Mouse (Mus musculus): Measurements from ENCODE around the gene Med15.

DNA sequence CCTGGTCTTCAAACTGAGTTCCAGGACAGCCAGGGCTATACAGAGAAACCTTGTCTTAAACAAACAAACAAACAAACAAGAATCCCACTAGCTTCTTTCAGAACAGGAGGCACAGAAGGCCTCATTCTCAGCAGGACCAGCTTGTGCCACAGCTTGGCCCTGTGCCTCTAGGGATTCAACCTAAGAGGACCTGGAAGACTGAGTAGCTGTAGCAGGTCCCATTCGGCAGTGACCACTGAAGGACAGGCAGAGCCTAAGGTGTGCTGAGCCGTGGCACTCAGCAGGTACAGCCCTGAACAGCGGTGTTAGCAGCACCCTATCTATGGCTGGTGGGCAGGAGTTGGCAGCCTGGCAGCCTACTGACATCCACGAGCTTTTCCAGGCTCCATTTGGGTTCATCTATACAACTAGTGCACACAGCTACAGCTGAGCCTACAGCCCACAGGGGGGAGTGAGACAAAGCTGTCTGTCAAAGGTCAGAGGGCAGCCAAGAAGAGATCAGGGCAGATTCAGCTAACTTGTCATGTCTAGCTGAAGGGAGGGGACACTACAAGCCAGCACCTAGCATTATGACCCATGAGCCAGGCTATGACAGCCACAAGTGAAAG lies 78.4 kb downstream of the Med15 start:
- no peak for TF ChIP-seq CTCF (IDR thresholded peaks at IDR 0.05; ENCODE audit: control insufficient read depth, insufficient read depth, insufficient replicate concordance, low read depth, low read length)
- TF ChIP-seq POLR2A (IDR thresholded peaks at IDR 0.05; ENCODE audit: control insufficient read depth, low read depth, low read length) = no peak

Measured in testis, adult 2 months (tissue).